Mouse (Mus musculus) liver (tissue): Measurements from ENCODE around the gene Bpgm.
A peak's percentile ranks its signal among the peaks of the same experiment; 100 is the strongest.

ENCODE experiments used
- DNase-seq: peaks from one replicate; pipeline ENCODE4 v3.0.0-alpha.2; 2020; ENCODE audit warnings: mixed read lengths

The Bpgm gene

GRCm38 (mm10) chr6:34533055-34533454 lies 57.0 kb downstream of the Bpgm start:
- no peak for DNase-seq

- DNase-seq = no peak
Observed at GRCm38 (mm10) chr6:34533896-34534295, 57.9 kb downstream of the Bpgm start.

- no peak for DNase-seq
Observed at GRCm38 (mm10) chr6:34542866-34543265, 66.9 kb downstream of the Bpgm start.

GRCm38 (mm10) chr6:34543303-34544206 lies 67.5 kb downstream of the Bpgm start:
- no peak for DNase-seq

- no peak for DNase-seq
Observed at GRCm38 (mm10) chr6:34544207-34544602, 68.2 kb downstream of the Bpgm start.

GRCm38 (mm10) chr6:34545286-34545685 lies 69.3 kb downstream of the Bpgm start:
- DNase-seq = no peak

- DNase-seq = no peak
Observed at GRCm38 (mm10) chr6:34548406-34548990, 72.5 kb downstream of the Bpgm start.

- peak; percentile 74 for DNase-seq
Observed at GRCm38 (mm10) chr6:34549017-34549416, 73.0 kb downstream of the Bpgm start.

- DNase-seq = no peak
Observed at GRCm38 (mm10) chr6:34552489-34553157, 76.6 kb downstream of the Bpgm start.

GRCm38 (mm10) chr6:34554291-34554997 lies 78.4 kb downstream of the Bpgm start:
- no peak for DNase-seq
